Mouse (Mus musculus) bone marrow, adult 2 months (tissue): ENCODE measurements at regions not wholly inside any gene's neighbourhood (a gene's known extent, or its start where the extent isn't known, plus 50 kb on each side); places are given as distances from the start of the nearest gene placed in this dataset.
A peak's percentile ranks its signal among the peaks of the same experiment; 100 is the strongest.

ENCODE experiments used
- H3K27ac ChIP-seq: fragments of 200-500 bp; 2 replicates; pipeline ENCODE4 v1.5.1; 2012; ENCODE audit warnings: low read depth, mild to moderate bottlenecking, control low read depth, inconsistent platforms, low read length; ENCODE audit not compliant: control insufficient read depth, poor library complexity, insufficient read depth
- H3K4me1 ChIP-seq: fragments of 200-500 bp; 2 replicates; pipeline ENCODE4 v1.6.1; 2011; ENCODE audit warnings: low read length; ENCODE audit not compliant: control insufficient read depth, insufficient read depth
- H3K4me3 ChIP-seq: fragments of 200-500 bp; replicated peaks from 2 replicates; pipeline ENCODE3; 2011; ENCODE audit warnings: mild to moderate bottlenecking, low read depth, low read length, control low read depth; ENCODE audit not compliant: control insufficient read depth
- CTCF ChIP-seq: fragments of 200-500 bp; IDR thresholded peaks from 2 replicates; pipeline ENCODE4 v1.5.1; 2011; ENCODE audit warnings: low read length, control low read depth; ENCODE audit not compliant: control insufficient read depth, insufficient read depth
- POLR2A ChIP-seq: fragments of 200-500 bp; IDR thresholded peaks from 2 replicates; pipeline ENCODE4 v1.6.1; 2011; ENCODE audit warnings: low read depth, mild to moderate bottlenecking, control low read depth, low read length, borderline replicate concordance; ENCODE audit not compliant: control insufficient read depth
- WGBS: fragments of 180-500 bp; shearing (Covaris S2); methylation state at CpG from one replicate; pipeline ENCODE4 v1.1.7; 2018; 5-methylcytosine and 5-hydroxymethylcytosine counted together

- H3K4me1 ChIP-seq: no peaks in the 10 kb centered on the region; the same call in 1 of the 2 replicates
- WGBS: 46% methylated on average over 4 of the region's 4 CpGs
- H3K4me3 ChIP-seq: no peak overlapping the region
- TF ChIP-seq POLR2A: no peak
- no peak for TF ChIP-seq CTCF
- H3K27ac ChIP-seq: no peak overlapping the region
Measured at GRCm38 (mm10) chr12:25381619-25382018, 284.7 kb upstream of the Id2 start.

GRCm38 (mm10) chr12:25379996-25380395 lies 283.1 kb upstream of the Id2 start:
- Histone ChIP-seq H3K4me1 (no peaks in the 10 kb centered on the region; the same call in 1 of the 2 replicates), H3K27ac (no peak overlapping the region), H3K4me3 (no peak overlapping the region)
- TF ChIP-seq POLR2A (no peak), CTCF (no peak)
- 86% methylated on average over 3 of the region's 3 CpGs for WGBS

- TF ChIP-seq CTCF: no peak
- 84% methylated on average over 9 of the region's 9 CpGs for WGBS
Measured at GRCm38 (mm10) chr12:25379016-25379415, 282.1 kb upstream of the Id2 start.

GRCm38 (mm10) chr12:25378036-25378645 lies 281.2 kb upstream of the Id2 start:
- H3K4me3 ChIP-seq: no peak overlapping the region
- 45% methylated on average over 6 of the region's 6 CpGs for WGBS
- H3K27ac ChIP-seq: 0 out of 2 replicates have a peak overlapping the region, but pooled peaks have one; percentile 26
- TF ChIP-seq POLR2A: no peak
- no peak for TF ChIP-seq CTCF
- H3K4me1 ChIP-seq: no peaks in the 10 kb centered on the region; the same call in 1 of the 2 replicates

More at GRCm38 (mm10) chr12:25379016-25379415, 282.1 kb upstream of the Id2 start:
- H3K4me1 ChIP-seq: no peaks in the 10 kb centered on the region; the same call in 1 of the 2 replicates
- no peak overlapping the region for H3K27ac ChIP-seq
- no peak overlapping the region for H3K4me3 ChIP-seq

- no peak for TF ChIP-seq CTCF
- TF ChIP-seq POLR2A: no peak
- no peaks in the 10 kb centered on the region; the same call in 1 of the 2 replicates for H3K4me1 ChIP-seq
- no peak overlapping the region for H3K4me3 ChIP-seq
- H3K27ac ChIP-seq: no peak overlapping the region
- 82% methylated on average over 8 of the region's 8 CpGs for WGBS
Measured at GRCm38 (mm10) chr12:25376451-25376850, 279.5 kb upstream of the Id2 start.

GRCm38 (mm10) chr12:25367541-25367940 lies 270.6 kb upstream of the Id2 start:
- no peak overlapping the region for H3K4me3 ChIP-seq
- WGBS: 77% methylated on average over 1 of the region's 1 CpGs
- H3K4me1 ChIP-seq: no peaks in the 10 kb centered on the region
- no peak overlapping the region for H3K27ac ChIP-seq
- TF ChIP-seq POLR2A (no peak), CTCF (no peak)

- Histone ChIP-seq H3K4me1 (no peaks in the 10 kb centered on the region; the same call in 1 of the 2 replicates), H3K4me3 (no peak overlapping the region), H3K27ac (no peak overlapping the region)
- no peak for TF ChIP-seq POLR2A
- TF ChIP-seq CTCF: no peak
- 81% methylated on average over 3 of the region's 3 CpGs for WGBS
Measured at GRCm38 (mm10) chr12:25365600-25366267, 268.8 kb upstream of the Id2 start.

GRCm38 (mm10) chr12:25364966-25365568 lies 268.1 kb upstream of the Id2 start:
- no peak overlapping the region for H3K4me3 ChIP-seq
- no peak overlapping the region for H3K27ac ChIP-seq
- 76% methylated on average over 7 of the region's 7 CpGs for WGBS
- no peak for TF ChIP-seq CTCF
- H3K4me1 ChIP-seq: no peaks in the 10 kb centered on the region; the same call in 1 of the 2 replicates

- H3K4me3 ChIP-seq: no peak overlapping the region
- H3K4me1 ChIP-seq: no peaks in the 10 kb centered on the region; the same call in 1 of the 2 replicates
- H3K27ac ChIP-seq: no peak overlapping the region
- WGBS: 78% methylated on average over 9 of the region's 9 CpGs
- TF ChIP-seq CTCF (no peak), POLR2A (no peak)
Measured at GRCm38 (mm10) chr12:25363839-25364238, 266.9 kb upstream of the Id2 start.
